Mouse (Mus musculus) macrophage (primary cell): Measurements from ENCODE around the gene Zfp260. TPM values are rescaled to one million over a fixed set of nuclear protein-coding genes. Genes with fewer than 3 reads are reported as not detected.

Experiments
- H3K27ac ChIP-seq: fragments of 350-480 bp; formaldehyde crosslinking; 2 replicates; pipeline ENCODE4 v1.9.0; 2021
- H3K36me3 ChIP-seq: fragments of 350-480 bp; formaldehyde crosslinking; 2 replicates; pipeline ENCODE4 v1.9.0; 2021; ENCODE audit errors: inconsistent target
- H3K4me3 ChIP-seq: fragments of 350-480 bp; formaldehyde crosslinking; 2 replicates; pipeline ENCODE4 v1.9.0; 2021; ENCODE audit errors: inconsistent target
- H3K79me2 ChIP-seq: fragments of 350-480 bp; formaldehyde crosslinking; 2 replicates; pipeline ENCODE4 v1.9.0; 2021; ENCODE audit errors: inconsistent target
- WGBS: methylation state at CpG from one replicate; pipeline ENCODE4 v1.1.7; 2026; ENCODE audit warnings: inconsistent platforms; ENCODE audit not compliant: missing documents; 5-methylcytosine and 5-hydroxymethylcytosine counted together
- polyA plus RNA-seq: library from polyadenylated mRNA; stranded (reverse); fragments of 250-400 nt; gene quantifications from 3 replicates; pipeline ENCODE4 v1.2.4, GENCODE M21; 2018; ENCODE audit warnings: inconsistent platforms
- total RNA-seq, 78 experiments: library from RNA; depleted of rRNA; stranded (reverse); fragments of 250-400 nt; gene quantifications; 1 replicate in 9 of 78; 2 replicates in 24 of 78; 3 replicates in 43 of 78; 4 replicates in 2 of 78; pipeline ENCODE4 v1.2.4; 2018; ENCODE audit warnings: inconsistent platforms in 56 of 78

Gene Zfp260
- total RNA-seq (2018; cell fraction: chromatin; rRNA removed), result 10 to 100 TPM; 10.2 to 58.8 (median 24.9) TPM
- 10 to 100 TPM; 10.6 to 27.9 (median 18.3) TPM for total RNA-seq (2018; cell fraction: cytosol; rRNA removed)
- 10 to 100 TPM in 25 of 26 experiments, 1 to 10 TPM in 1; 9.2 to 67.2 (median 28.1) TPM for total RNA-seq (2018; cell fraction: nucleus; rRNA removed)
- polyA plus RNA-seq, result 12.5 to 26.3 TPM (median 21.7 TPM) in 3 replicates

GRCm38 (mm10) chr7:30094646-30095429, at the start of gene Zfp260:
Gene Zfp260 (plus strand): TSS chr7:30094777.
- peaks cover 46% of the 10 kb centered on the region for H3K79me2 ChIP-seq
- H3K36me3 ChIP-seq, result no peaks in the 10 kb centered on the region; the same call in 1 of the 2 replicates
- peak within 1 kb of the TSS; percentile 85 for H3K4me3 ChIP-seq
- under 1% methylated on average over 26 of the region's 26 CpGs for WGBS
- H3K27ac ChIP-seq, result peak within 1 kb of the TSS; percentile 75

- Histone ChIP-seq H3K79me2 (no peaks in the 10 kb centered on the region), H3K27ac (no peak overlapping the region), H3K36me3 (no peaks in the 10 kb centered on the region), H3K4me3 (no peak overlapping the region)
- 90% methylated on average over 4 of the region's 4 CpGs for WGBS
Observed at GRCm38 (mm10) chr7:30048126-30048525, 46.5 kb upstream of the Zfp260 start.

GRCm38 (mm10) chr7:30050882-30051548, 43.6 kb upstream of the Zfp260 start, which contains the start of gene Zfp14:
Gene Zfp14 (minus strand): TSS chr7:30051380.
- 3% methylated on average over 40 of the region's 40 CpGs for WGBS
- Histone ChIP-seq H3K36me3 (peaks cover 1% of the 10 kb centered on the region; the same call in 1 of the 2 replicates), H3K4me3 (peak within 1 kb of the TSS; percentile 65), H3K79me2 (no peaks in the 10 kb centered on the region), H3K27ac (no peak within 1 kb of the TSS)

- Histone ChIP-seq H3K79me2 (no peaks in the 10 kb centered on the region), H3K4me3 (no peak overlapping the region), H3K36me3 (peaks cover 16% of the 10 kb centered on the region; the same call in 1 of the 2 replicates), H3K27ac (no peak overlapping the region)
- 20% methylated on average over 3 of the region's 3 CpGs for WGBS
Observed at GRCm38 (mm10) chr7:30053591-30053990, 41.0 kb upstream of the Zfp260 start.

GRCm38 (mm10) chr7:30060341-30060740, 34.2 kb upstream of the Zfp260 start:
- 99% methylated on average over 6 of the region's 6 CpGs for WGBS
- H3K79me2 ChIP-seq, result no peaks in the 10 kb centered on the region
- no peak overlapping the region for H3K27ac ChIP-seq
- no peak overlapping the region for H3K4me3 ChIP-seq
- H3K36me3 ChIP-seq, result peaks cover 24% of the 10 kb centered on the region; the same call in 1 of the 2 replicates

GRCm38 (mm10) chr7:30062478-30062877, 32.1 kb upstream of the Zfp260 start:
- Histone ChIP-seq H3K36me3 (peaks cover 14% of the 10 kb centered on the region; the same call in 1 of the 2 replicates), H3K27ac (no peak overlapping the region), H3K79me2 (no peaks in the 10 kb centered on the region), H3K4me3 (no peak overlapping the region)
- WGBS, result 91% methylated on average over 5 of the region's 5 CpGs

GRCm38 (mm10) chr7:30064622-30065021, 30.0 kb upstream of the Zfp260 start:
- H3K79me2 ChIP-seq, result no peaks in the 10 kb centered on the region
- H3K27ac ChIP-seq, result no peak overlapping the region
- H3K36me3 ChIP-seq, result peaks cover 24% of the 10 kb centered on the region; the same call in 1 of the 2 replicates
- no peak overlapping the region for H3K4me3 ChIP-seq
- WGBS, result 95% methylated on average over 5 of the region's 5 CpGs

GRCm38 (mm10) chr7:30072146-30073028, 22.2 kb upstream of the Zfp260 start, which contains the start of gene Zfp82:
Gene Zfp82 (minus strand): TSS chr7:30072900.
- peak within 1 kb of the TSS; percentile 55 for H3K4me3 ChIP-seq
- no peak within 1 kb of the TSS for H3K27ac ChIP-seq
- 0 out of 2 replicates have a peak, but pooled peaks cover 11% of the 10 kb centered on the region for H3K36me3 ChIP-seq
- WGBS, result under 1% methylated on average over 49 of the region's 50 CpGs
- H3K79me2 ChIP-seq, result no peaks in the 10 kb centered on the region

GRCm38 (mm10) chr7:30086524-30086923, 8.1 kb upstream of the Zfp260 start:
- no peak overlapping the region for H3K27ac ChIP-seq
- 38% methylated on average over 9 of the region's 9 CpGs for WGBS
- H3K4me3 ChIP-seq, result no peak overlapping the region
- no peaks in the 10 kb centered on the region for H3K36me3 ChIP-seq
- H3K79me2 ChIP-seq, result no peaks in the 10 kb centered on the region

- WGBS, result 43% methylated on average over 6 of the region's 6 CpGs
- Histone ChIP-seq H3K4me3 (peak overlapping the region; percentile 76), H3K27ac (no peak overlapping the region), H3K79me2 (no peaks in the 10 kb centered on the region), H3K36me3 (no peaks in the 10 kb centered on the region)
Observed at GRCm38 (mm10) chr7:30089405-30089804, 5.2 kb upstream of the Zfp260 start.

- Histone ChIP-seq H3K4me3 (peak within 1 kb of the TSS; percentile 76), H3K27ac (peak within 1 kb of the TSS; percentile 48), H3K36me3 (no peaks in the 10 kb centered on the region), H3K79me2 (peaks cover 3% of the 10 kb centered on the region)
- WGBS, result 1% methylated on average over 39 of the region's 40 CpGs
Observed at GRCm38 (mm10) chr7:30090092-30090969, 4.2 kb upstream of the Zfp260 start, which contains the start of the genes Gm26920 and Zfp566. Gene Gm26920 (minus strand): TSS chr7:30090410. Gene Zfp566 (minus strand): TSS chr7:30090527.

- Histone ChIP-seq H3K4me3 (peak overlapping the region; percentile 76), H3K36me3 (no peaks in the 10 kb centered on the region), H3K27ac (peak overlapping the region; percentile 48), H3K79me2 (peaks cover 10% of the 10 kb centered on the region)
- 5% methylated on average over 9 of the region's 9 CpGs for WGBS
Observed at GRCm38 (mm10) chr7:30090970-30091585, 3.5 kb upstream of the Zfp260 start.

- Histone ChIP-seq H3K36me3 (no peaks in the 10 kb centered on the region), H3K4me3 (no peak overlapping the region), H3K79me2 (peaks cover 26% of the 10 kb centered on the region), H3K27ac (no peak overlapping the region)
- WGBS, result 92% methylated on average over 9 of the region's 9 CpGs
Observed at GRCm38 (mm10) chr7:30092666-30093065, 1.9 kb upstream of the Zfp260 start.
